In the genomic region with DNA sequence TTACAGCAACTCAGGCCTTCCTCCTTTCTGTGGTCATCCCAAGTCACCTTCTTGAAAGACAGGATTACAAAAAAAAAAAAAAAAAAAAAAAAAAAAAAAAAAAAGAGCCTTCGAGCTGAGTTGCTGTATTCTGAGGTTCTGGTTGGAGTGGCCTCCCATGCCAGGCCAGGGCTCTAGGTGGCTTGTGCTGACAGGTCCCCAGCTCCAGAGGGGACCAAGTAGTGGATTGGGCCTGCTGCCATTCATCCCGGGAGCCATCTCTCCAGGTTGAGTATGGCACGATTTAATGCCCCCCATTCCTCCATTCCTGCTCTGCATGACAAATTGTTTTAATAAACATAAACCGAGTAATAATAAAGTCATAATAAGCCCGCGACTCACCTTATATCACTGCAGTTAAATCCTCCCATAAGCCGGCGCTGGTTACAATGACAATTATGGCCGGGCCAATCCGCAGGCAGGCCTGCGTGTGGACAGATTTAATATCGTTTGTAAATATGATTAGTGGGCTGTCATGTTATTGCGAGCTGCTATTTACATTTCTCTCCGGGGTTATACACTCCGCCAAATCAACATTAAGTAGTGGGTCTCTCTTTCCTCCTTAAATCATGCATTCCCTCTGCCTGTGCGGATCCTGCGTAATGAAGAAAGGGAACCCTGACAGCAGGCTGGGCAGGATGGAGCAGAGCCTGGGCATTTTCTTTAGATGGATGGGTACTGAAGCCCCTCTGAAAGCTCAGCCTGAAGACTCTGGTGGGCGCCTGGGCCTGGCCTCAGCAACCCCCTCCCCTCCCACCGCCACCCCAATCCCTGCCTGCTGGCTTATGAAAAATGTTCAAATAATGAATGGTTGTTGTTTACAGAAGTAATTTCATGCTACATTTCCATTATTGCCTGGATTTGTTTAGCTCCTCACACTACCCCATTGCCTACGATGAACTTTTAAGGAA, we compare ENCODE assay signal across 14 mouse cellular contexts. TPM values are rescaled to one million over a fixed set of nuclear protein-coding genes. Genes with fewer than 3 reads are reported as not detected.
DNase-seq lines count a peak whose midpoint lies in the region; ATAC-seq and TF ChIP-seq lines count a peak whose summit lies in the region.
"Had no signal": no experiment of that assay in that cellular context is flagged by ENCODE, and none has a peak within 500 bp of the region (broad histone marks: within the 10 kb centered on the region; RNA-seq: fewer than 3 reads in every experiment).

No protein-coding gene starts in this region.

- H3K9me3 ChIP-seq in forebrain, embryonic 11.5 days (ENCODE audit: control insufficient read depth, low read length) = no peaks in the 10 kb centered on the region
- H3K9me3 ChIP-seq in forebrain, embryonic 16.5 days (ENCODE audit: control insufficient read depth, low read length) = no peaks in the 10 kb centered on the region
- no peaks in the 10 kb centered on the region for H3K9me3 ChIP-seq in lung, postnatal 0 days (ENCODE audit: low read length)
- H3K9me3 ChIP-seq in midbrain, embryonic 10.5 days (replicated peaks) = no peaks in the 10 kb centered on the region
- H3K9me3 ChIP-seq in neural tube, embryonic 13.5 days = no peaks in the 10 kb centered on the region

- peak; percentile 29 for DNase-seq in forebrain, embryonic 11.5 days (ENCODE audit: low spot score)
- no peak for DNase-seq in lung, postnatal 0 days (ENCODE audit: low spot score)
- no peak for DNase-seq in lung, postnatal 10 days
- DNase-seq in midbrain, embryonic 10.5 days (ENCODE audit: low spot score) = no peak
- DNase-seq in adrenal gland, postnatal 10 days = no peak
- DNase-seq: cerebellum, postnatal 25 days; heart, adult 2 months; heart, postnatal 10 days; kidney, adult 8-10 months; liver, postnatal 0 days had no signal

- no peak for TF ChIP-seq EP300 in lung, postnatal 0 days (IDR thresholded peaks at IDR 0.05)

- peaks cover 9% of the 10 kb centered on the region for H3K4me1 ChIP-seq in forebrain, embryonic 11.5 days (replicated peaks; ENCODE audit: control insufficient read depth, insufficient read depth, low read length)
- no peaks in the 10 kb centered on the region for H3K4me1 ChIP-seq in forebrain, embryonic 16.5 days (replicated peaks; ENCODE audit: control insufficient read depth, insufficient read depth, low read length)
- H3K4me1 ChIP-seq in lung, postnatal 0 days (ENCODE audit: insufficient read depth, low read depth, low read length) = no peaks in the 10 kb centered on the region
- H3K4me1 ChIP-seq in midbrain, embryonic 10.5 days = peaks cover 36% of the 10 kb centered on the region
- peaks cover 37% of the 10 kb centered on the region for H3K4me1 ChIP-seq in neural tube, embryonic 13.5 days (replicated peaks)

- TF ChIP-seq CTCF in lung, postnatal 0 days (IDR thresholded peaks at IDR 0.05) = no peak

- WGBS in forebrain, embryonic 11.5 days = 91% methylated on average over 20 of the region's 20 CpGs
- WGBS in forebrain, embryonic 16.5 days = 93% methylated on average over 20 of the region's 20 CpGs
- WGBS in lung, postnatal 0 days = 69% methylated on average over 20 of the region's 20 CpGs
- WGBS in midbrain, embryonic 10.5 days = 92% methylated on average over 20 of the region's 20 CpGs
- 61% methylated on average over 20 of the region's 20 CpGs for WGBS in neural tube, embryonic 13.5 days

- no peak overlapping the region for H3K4me2 ChIP-seq in forebrain, embryonic 11.5 days (ENCODE audit: low read depth, low read length, severe bottlenecking)
- no peak overlapping the region for H3K4me2 ChIP-seq in forebrain, embryonic 16.5 days (ENCODE audit: low read length)
- 0 out of 2 replicates have a peak overlapping the region, but pooled peaks have one; percentile 14 for H3K4me2 ChIP-seq in lung, postnatal 0 days (replicated peaks; ENCODE audit: low read depth, low read length)
- H3K4me2 ChIP-seq in neural tube, embryonic 13.5 days = no peak overlapping the region

- H3K36me3 ChIP-seq in forebrain, embryonic 11.5 days (ENCODE audit: control insufficient read depth, insufficient read depth, low read length) = no peaks in the 10 kb centered on the region
- H3K36me3 ChIP-seq in forebrain, embryonic 16.5 days (ENCODE audit: control insufficient read depth, insufficient read depth) = no peaks in the 10 kb centered on the region
- H3K36me3 ChIP-seq in lung, postnatal 0 days (ENCODE audit: insufficient read depth, low read length) = no peaks in the 10 kb centered on the region
- H3K36me3 ChIP-seq in midbrain, embryonic 10.5 days = no peaks in the 10 kb centered on the region
- no peaks in the 10 kb centered on the region for H3K36me3 ChIP-seq in neural tube, embryonic 13.5 days

- no peak overlapping the region for H3K4me3 ChIP-seq in forebrain, embryonic 11.5 days (ENCODE audit: low read depth, low read length)
- H3K4me3 ChIP-seq in forebrain, embryonic 16.5 days (replicated peaks; ENCODE audit: low read length) = no peak overlapping the region
- H3K4me3 ChIP-seq in lung, postnatal 0 days (ENCODE audit: low read depth, low read length) = no peak overlapping the region
- no peak overlapping the region for H3K4me3 ChIP-seq in midbrain, embryonic 10.5 days
- no peak overlapping the region for H3K4me3 ChIP-seq in neural tube, embryonic 13.5 days
- H3K4me3 ChIP-seq: heart, adult 2 months; layer of hippocampus, adult 2 months had no signal

- H3K9ac ChIP-seq in forebrain, embryonic 11.5 days (ENCODE audit: low read length) = no peak overlapping the region
- no peak overlapping the region for H3K9ac ChIP-seq in forebrain, embryonic 16.5 days (replicated peaks; ENCODE audit: low read depth, low read length)
- no peak overlapping the region for H3K9ac ChIP-seq in lung, postnatal 0 days (replicated peaks; ENCODE audit: low read depth)
- H3K9ac ChIP-seq in neural tube, embryonic 13.5 days = peak overlapping the region; percentile 31; the same call in 1 of the 2 replicates
- H3K9ac ChIP-seq: liver, postnatal 0 days had no signal

- no peak overlapping the region for H3K27ac ChIP-seq in forebrain, embryonic 11.5 days (ENCODE audit: low read depth, low read length)
- no peak overlapping the region for H3K27ac ChIP-seq in forebrain, embryonic 16.5 days (ENCODE audit: low read length)
- no peak overlapping the region for H3K27ac ChIP-seq in lung, postnatal 0 days (ENCODE audit: low read length)
- peak overlapping the region; percentile 59; the same call in 1 of the 2 replicates for H3K27ac ChIP-seq in midbrain, embryonic 10.5 days (replicated peaks)
- peak overlapping the region; percentile 62 for H3K27ac ChIP-seq in neural tube, embryonic 13.5 days (replicated peaks)
- H3K27ac ChIP-seq: heart, adult 2 months; layer of hippocampus, adult 2 months had no signal

- ATAC-seq in forebrain, embryonic 11.5 days (replicated peaks; ENCODE audit: low FRiP score) = no peak
- ATAC-seq in forebrain, embryonic 16.5 days = no peak
- no peak for ATAC-seq in lung, postnatal 0 days
- peak; percentile 80 for ATAC-seq in neural tube, embryonic 13.5 days (ENCODE audit: low read depth)
- ATAC-seq in erythroid progenitor cell, adult 5-6 weeks (replicated peaks; ENCODE audit: low FRiP score, poor library complexity, severe bottlenecking) = no peak
- ATAC-seq: liver, postnatal 0 days had no signal

- H3K27me3 ChIP-seq in forebrain, embryonic 11.5 days (ENCODE audit: control insufficient read depth, insufficient read depth, low read length) = peaks cover 14% of the 10 kb centered on the region
- peaks cover 14% of the 10 kb centered on the region for H3K27me3 ChIP-seq in forebrain, embryonic 16.5 days (replicated peaks; ENCODE audit: control insufficient read depth, insufficient read depth, low read length)
- H3K27me3 ChIP-seq in lung, postnatal 0 days (replicated peaks; ENCODE audit: insufficient read depth, low read length) = no peaks in the 10 kb centered on the region
- H3K27me3 ChIP-seq in midbrain, embryonic 10.5 days (ENCODE audit: low read depth, poor library complexity, severe bottlenecking) = peaks cover 10% of the 10 kb centered on the region
- H3K27me3 ChIP-seq in neural tube, embryonic 13.5 days = peaks cover 16% of the 10 kb centered on the region; the same call in 1 of the 2 replicates

RNA-seq across cellular contexts. Expression of a gene that starts 46.0 kb away (rescaled TPM):
- polyA plus RNA-seq in forebrain, embryonic 11.5 days (2014; fragmentation: Nextera tagmentation; extraction: Ambion mirVana) = 114 and 145 TPM in 2 replicates
- polyA plus RNA-seq in forebrain, embryonic 16.5 days (2015; fragmentation: Nextera tagmentation; extraction: Ambion mirVana) = 64.2 and 82.2 TPM in 2 replicates
- 10.0 and 10.3 TPM in 2 replicates for polyA plus RNA-seq in lung, postnatal 0 days (2015; fragmentation: Nextera tagmentation; extraction: Ambion mirVana)
- polyA plus RNA-seq in midbrain, embryonic 10.5 days (2016; fragmentation: Nextera tagmentation; extraction: Ambion mirVana) = 34.8 and 57.9 TPM in 2 replicates
- polyA plus RNA-seq in neural tube, embryonic 13.5 days (2015; fragmentation: Nextera tagmentation; extraction: Ambion mirVana) = 23.2 and 27.2 TPM in 2 replicates
- not detected in 2 replicates for total RNA-seq in erythroid progenitor cell, adult 5-6 weeks (2015; ENCODE audit: low replicate concordance)
- not detected in 2 replicates for total RNA-seq in erythroid progenitor cell, adult 5-6 weeks (2017; ENCODE audit: low replicate concordance)
- 10 to 100 TPM in 1 of 2 experiments, 1 to 10 TPM in 1; 8.1 to 12.5 TPM for total RNA-seq in adrenal gland, postnatal 10 days (2021)

Comparison
In these comparisons a context has a peak if more than half of its experiments do, and no peak if none do; other contexts are left out.
1. H3K27ac ChIP-seq: peak in midbrain, embryonic 10.5 days (single experiment) and neural tube, embryonic 13.5 days (single experiment); none in forebrain, embryonic 11.5 days (single experiment), forebrain, embryonic 16.5 days (single experiment) and lung, postnatal 0 days (single experiment).